Mouse (Mus musculus): ENCODE data around the gene Irf2. TPM values are rescaled to one million over a fixed set of nuclear protein-coding genes. Genes with fewer than 3 reads are reported as not detected.
A peak's percentile ranks its signal among the peaks of the same experiment; 100 is the strongest.

Irf2 gene
- total RNA-seq, 2 experiments from 2014 or later, result 25.2 to 44.4 TPM

DNA sequence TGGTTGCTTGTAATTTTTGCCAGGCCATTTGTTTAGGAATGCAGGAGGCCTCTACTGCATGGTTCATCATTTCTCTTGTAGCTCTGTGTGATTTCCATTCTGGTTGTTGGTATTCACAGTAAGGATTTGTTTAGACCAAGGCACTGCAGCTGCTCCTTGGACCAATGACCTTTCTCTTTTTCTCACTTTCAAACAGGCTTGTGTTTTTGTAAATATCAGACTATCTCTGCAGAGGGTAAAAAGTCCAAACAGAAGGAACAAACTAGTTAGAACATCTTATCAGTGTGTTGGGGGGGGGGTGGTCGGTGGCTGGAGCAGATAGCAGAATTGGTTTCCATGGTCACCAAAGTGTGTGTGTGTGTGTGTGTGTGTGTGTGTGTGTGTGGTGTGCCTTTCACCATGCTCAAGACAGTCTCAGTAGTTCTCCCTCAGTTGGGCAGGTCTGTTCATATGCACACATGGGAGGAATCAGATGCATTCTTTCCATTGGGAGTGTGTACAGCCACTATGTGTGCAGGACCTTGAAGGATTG, 61.7 kb downstream of the Irf2 start:
- DNase-seq, result no peak

DNA sequence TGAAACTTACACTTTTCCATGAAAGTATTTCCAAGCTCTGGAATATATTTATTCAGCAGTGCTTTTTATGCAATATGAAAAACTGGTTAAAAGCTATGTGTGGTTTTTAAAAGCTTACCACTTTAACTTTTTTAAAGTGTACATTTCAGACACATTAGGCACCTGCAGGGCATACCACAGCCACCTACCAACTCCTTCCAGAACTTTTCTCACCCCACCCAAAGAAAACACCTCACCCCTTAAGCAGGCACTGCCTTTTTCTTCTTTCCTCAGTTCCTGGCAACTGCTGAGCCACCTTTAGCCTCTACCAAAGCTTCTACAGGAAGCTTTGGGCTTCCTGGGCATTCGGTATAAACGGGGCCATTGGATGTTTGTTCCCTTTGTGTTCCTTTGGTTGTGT, 62.5 kb downstream of the Irf2 start:
- DNase-seq, result no peak

DNA sequence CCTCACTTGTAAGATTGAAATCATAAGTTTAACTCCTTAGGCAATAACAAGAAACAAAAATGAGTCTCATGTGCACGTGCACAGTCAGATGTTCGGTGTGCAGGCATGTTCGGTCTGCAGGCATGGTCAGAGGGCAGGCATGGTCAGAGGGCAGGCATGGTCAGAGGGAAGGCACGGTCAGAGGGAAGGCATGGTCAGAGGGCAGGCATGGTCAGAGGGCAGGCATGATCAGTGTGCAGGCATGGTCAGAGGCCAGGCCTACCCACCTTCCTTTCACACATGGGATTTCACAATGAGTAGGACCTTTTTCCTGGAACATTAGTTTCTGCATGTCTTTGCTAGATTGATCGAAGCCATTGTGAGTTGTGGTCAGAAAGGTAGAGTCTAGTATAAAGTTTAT, 65.2 kb downstream of the Irf2 start:
- no peak for DNase-seq

DNA sequence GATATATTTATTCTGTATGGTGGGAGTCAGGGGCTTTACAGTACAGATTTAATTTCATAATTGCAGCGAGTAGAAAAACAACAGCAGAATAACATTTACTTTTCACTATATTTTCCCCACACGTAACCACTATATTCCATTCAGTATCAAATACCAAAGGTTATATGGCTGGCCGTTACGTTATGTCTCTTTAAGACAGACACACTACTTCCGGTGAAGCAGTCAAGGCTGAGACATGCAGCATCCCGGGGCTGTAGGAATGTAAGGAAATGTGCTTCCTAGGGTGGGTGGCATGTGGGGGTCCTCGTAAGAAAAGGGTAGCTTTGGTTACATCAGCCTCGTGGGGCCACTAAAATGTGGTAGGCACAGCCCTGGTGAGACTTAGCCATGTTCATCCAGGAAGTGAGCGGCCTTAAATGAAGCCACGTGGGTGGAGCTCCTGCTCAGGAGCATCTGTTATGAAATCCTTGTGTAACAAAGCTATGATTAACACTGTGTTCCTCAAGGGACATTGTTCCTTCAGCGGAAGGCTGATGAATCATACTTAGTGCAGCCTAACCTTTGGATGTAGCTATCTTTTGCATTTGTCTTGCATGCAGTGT, 71.6 kb downstream of the Irf2 start:
- DNase-seq, result no peak

DNA sequence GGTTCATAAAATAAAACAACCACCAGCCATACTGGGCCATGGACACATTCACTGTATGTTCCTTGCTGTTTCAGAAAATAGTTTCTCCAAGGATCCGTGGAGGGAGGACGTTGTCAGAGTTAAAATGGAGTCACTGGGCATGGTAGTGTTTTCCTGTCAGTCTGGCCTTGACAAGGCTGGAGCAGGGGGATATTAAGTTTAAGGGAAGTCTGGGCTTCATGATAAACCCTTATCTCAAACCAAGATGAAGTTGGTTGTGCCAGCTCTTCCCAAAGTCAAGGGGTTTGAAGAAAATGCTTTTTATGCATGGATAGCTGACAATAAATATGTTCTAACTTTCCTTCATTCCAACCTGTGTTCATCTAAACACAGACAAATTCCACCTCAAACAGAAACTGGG, 72.4 kb downstream of the Irf2 start:
- no peak for DNase-seq

DNA sequence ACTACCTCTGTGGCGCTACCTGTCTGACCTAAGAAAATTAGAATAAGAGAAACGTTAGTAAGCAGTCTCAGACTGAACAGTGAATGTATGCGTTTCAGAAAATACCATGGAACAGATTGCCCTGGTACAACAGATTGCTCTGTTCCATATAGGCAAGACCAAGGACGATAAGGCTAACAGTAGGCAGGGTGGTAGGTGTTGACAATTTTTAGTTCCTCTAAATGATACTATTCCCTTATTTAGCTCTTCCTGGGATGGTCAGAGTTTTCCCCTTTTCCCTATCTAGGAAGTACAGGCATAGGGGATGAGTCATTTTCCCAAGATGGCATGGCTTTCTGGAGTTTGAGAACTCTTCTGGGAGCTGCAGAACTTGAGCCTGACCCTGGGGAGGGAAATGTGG, 73.4 kb downstream of the Irf2 start:
- DNase-seq, result no peak

DNA sequence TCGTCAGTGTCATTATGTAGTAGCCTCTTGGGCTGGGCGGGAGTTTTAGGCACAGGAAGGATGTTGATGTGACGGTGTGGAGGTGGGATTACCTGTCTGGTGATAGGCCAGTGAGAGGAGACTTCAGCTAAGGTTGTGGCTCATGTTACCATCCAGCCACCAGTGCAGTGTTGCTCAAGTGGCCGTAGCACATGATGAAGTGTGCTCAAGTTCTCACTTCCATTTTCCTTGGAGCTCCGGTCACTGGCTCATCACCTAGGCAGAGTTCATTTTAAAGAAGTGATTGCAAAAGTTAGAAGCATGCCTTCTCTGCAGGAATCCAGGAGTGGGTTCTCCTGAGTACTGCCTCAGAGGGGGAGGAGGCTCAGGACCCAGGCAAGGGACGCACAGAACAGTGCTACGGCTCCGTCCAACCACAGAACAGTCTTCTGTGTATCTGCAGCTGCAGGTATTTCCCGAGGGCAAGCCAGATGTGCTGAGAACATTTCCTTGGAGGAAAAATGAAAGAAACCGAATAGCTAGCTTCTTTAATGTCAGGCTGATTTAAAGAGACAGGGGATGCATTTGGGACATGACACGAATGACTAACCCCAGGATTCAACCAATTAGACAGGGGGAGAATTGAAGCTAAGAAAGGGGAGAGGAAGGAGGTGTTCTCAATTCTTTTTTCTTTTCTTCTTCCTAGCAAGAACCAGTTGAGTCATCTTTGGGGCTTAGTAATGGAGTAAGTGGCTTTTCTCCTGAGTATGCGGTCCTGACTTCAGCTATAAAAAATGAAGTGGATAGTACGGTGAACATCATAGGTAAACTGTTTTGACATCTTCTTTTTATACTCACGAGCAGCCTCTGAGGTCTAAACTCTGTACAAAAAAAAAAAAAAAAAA, 78.8 kb downstream of the Irf2 start:
- no peak for DNase-seq

DNA sequence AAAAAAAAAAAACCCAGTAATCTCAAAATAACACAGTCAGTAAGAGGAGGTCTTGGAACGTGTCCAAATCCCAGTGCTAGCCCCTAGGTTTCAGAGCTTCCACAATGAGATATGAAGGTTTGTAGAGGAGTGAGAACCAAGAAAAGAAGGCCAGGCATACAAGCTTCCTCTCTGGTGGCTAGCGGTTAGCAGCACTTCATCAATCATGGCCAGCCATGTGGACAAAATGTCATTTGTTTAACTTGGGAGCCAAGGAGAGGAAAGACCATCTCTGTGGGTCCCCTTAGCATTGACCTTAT, 79.4 kb downstream of the Irf2 start:
- DNase-seq, result no peak

DNA sequence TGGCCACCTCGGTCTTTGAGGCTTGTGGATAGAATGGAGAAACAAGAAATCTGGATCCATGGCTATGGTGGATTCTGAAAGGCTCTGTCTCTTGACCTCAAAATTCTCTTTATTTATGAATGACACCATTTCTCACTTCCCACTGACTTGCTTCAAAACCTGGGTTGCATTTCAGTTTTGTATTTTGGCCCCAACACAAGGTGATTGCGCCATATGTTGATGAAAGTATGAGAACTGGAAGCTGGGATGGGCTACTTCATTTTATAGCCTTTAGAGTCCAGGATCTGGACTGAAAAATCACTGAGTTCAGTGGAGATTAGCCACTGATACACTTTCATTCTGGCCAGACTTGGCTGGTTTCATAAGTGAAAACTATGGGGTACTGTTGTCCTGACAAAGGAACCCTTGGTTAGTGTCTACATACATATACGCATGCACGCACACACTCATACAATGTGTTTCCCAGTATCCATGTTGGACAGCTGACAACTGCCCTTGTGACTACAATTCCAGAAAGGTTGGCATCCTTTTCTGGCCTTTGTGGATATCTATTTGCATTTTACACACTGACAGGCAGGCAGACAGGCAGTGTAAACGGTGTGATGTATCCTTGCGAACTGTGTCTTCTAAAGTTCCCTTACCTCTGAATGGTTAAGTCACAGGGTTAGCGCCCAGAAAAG, 89.3 kb downstream of the Irf2 start:
- no peak for DNase-seq

DNA sequence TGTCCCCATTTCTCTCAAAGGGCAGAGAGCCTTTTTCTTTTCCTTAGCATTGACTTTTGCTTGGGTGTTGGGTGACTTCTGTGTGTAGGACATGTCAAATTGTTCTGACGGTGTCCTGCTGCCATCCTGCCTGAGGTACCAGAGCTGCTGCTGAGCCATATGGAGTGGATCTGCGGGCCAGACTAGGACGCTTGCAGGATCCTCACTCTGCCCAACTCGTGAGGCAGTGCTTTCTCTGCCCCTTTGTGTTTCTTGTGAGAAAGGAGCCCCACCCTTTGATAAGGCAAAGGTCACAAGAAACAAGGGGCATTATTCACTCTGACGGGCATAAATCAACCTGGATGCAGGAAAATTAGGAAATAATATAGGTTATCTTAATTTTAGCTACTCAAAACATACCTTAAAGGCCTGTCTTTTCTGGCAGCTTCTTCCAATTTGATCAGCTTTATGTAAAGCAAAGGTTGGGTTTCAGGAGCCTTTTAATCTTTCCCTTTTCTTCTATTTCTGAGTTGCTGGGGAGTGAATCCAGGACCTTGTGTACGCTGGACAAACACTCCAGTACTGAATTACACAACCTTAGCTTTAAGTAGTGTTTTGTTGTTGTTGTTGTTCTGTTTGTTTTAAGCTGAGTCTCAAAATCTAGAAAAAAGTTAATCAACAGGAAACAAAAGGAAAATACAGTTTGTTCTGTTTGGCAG, 90.0 kb downstream of the Irf2 start:
- DNase-seq, result no peak

DNA sequence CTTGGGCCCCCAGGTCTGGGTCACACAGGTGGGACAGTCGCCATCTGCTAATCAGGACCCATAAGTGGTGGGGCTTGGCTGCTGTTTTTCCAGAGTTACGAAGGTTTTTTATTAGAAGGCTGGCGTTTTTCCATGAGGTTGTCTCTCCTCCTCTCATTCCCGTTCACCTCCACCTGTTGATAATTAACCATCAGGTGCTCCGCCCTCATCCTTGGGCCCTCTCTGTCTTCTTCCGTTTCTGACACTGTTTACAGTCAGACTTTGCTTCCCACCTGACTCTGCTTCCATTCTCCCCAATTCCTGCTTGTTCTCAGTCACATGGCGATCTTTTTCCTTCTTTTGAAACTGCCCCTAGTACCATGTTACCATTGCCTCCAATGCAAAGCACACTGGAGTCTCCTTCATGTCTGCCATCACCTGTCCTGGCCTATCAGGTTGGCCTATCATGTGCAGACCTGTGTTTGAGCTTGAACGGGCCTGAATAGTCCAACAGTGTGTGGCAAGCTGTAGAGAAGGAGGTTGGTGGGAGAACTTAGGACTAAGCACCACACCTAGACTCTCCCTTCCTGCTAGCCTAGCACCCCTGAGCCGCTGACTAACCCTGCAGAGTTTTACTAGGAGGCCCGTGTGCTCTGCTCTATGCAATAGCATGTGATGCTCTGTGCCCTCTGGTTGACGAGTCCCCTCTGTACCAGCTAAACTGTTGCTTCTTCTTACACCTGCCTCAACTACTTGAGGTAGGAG, 90.8 kb downstream of the Irf2 start:
- no peak for DNase-seq

DNA sequence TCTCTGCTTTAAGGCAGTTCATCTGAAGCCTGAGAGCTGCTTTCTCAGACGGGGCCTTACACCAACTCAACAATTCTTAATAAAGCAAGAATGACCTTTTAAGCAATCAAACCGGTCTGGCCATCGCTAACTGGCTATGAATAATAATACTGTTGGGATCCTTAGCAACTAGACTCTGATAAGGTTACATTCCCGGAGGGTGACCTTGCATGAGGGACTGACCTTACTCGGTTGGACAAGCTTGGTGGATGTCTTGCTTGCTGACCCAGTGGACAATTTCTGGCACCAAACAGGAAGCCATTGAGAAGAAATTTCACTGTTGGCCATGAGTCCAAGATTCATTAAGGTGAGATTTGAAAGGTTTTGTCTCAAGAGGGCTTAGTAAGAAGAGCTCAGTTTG, 92.4 kb downstream of the Irf2 start:
- no peak for DNase-seq

DNA sequence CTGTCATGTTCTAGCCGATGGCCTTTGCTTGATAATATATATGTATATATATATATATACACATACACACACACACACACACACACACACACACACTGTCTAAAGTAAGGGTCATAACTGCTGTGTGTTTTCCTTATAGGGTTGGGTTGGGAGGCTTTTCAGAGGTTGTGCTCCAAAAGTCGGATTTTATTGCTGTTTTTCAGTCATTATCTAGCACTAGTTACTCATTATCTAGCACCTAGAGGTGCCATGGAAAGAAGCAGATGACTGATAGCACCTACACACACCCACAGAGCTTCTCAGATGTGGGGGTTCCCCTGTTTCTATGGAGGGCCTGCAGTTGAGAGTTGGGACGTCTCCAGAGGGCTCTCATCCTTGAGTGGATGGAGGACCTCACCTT, 92.9 kb downstream of the Irf2 start:
- no peak for DNase-seq

DNA sequence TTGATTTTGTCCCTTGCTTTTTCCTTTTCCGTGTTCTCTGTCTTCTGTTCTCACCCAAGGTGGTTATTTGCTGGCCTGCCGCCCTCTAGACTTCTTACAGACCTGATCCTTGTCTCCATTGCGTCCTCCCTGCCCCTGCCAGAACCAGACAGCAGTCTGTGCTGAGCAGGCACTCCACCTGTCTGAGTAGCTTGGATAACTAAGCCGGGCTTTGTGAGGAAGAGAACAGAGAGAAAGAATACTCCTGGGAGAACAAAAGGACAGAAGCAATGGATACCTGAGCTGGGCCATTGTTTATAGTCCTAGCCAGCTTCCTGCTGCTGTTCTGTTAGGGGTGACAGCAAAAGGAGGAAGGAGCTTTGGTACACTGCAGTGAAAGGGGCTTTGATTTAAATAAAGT, 94.2 kb downstream of the Irf2 start:
- DNase-seq, result no peak

DNA sequence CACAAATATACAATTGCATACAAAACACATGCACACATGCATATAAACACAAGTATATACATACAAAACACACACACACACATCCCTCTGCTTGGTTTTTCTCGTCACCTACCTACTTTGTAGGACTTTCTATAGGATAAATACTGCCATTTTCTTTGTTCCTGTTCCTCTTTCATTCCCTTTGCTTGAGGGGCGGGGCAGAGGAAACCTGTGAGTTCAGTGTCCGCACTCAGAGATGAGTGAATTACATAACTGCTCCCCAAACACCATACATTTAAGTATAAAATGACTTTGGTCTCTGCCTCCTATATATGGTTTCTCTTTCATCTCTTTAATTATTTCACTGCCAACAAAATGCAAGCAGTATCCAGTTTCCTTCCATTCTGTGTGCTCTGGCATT, 94.9 kb downstream of the Irf2 start:
- DNase-seq, result no peak

DNA sequence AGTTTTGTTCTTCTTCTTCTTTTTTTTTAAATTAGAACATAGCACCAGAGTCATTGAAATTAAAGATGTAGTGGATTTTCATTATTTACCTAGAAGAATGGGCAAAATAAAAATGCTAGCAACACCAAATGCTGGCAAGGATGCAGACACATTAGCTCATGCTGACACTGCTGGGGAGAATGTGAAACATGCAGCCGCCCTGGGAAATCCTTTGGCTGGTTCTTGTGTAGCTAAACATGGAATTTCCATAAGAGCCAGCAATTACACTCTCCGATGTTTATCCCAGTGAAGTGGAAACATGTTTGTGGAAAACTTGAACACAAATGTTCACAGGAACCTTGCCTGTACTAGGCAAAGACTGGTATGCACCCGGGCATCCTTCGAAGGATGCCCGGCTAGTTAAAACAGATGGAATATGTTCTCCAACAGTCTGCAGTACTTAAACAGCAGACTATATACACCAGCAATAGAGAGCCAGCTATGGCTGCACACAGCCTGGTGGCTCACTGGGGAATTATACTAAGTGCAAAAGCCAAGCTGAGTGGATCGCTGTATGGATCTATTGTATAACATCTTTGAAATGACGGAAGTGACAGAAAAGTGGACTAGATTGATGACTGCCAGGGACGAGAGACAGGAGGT, 96.6 kb downstream of the Irf2 start:
- no peak for DNase-seq

DNA sequence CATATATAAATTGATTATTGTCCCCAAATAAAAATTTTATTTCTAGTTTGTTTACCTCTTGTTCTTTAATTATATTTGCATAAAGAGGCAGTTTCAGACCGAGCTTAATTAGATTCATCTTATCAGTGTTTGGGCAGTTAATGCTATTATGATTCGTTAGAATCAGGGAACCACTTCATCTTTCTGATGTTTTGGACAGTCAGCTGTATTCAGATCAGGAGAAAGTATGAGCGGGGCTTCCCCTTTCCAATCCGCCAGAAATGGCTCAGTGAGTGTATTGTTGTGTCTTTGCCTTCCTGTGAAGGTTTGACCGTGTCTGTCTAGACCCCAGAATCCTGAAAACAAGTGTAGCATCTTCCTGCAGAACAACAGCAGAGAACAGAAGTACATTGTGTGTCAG, 97.4 kb downstream of the Irf2 start:
- no peak for DNase-seq

DNA sequence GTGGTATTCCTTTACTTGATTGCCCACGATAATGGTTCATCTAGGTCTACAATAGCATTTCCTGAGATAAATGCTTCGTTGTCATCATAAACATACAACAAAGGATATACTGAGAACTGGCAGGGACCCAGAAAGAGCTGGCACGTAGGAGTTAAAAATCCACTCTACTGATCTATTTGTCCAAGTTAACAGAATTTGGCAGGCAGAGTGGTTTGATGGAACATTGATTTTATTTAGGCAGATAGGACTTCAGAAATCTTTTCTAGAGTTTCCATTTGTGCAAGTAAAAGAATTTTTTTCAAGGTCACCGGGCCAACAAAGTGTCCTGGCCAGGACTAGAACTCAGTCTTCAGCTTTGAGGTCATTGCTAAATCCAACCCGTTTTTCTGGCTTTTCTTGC, 98.5 kb downstream of the Irf2 start:
- no peak for DNase-seq

DNA sequence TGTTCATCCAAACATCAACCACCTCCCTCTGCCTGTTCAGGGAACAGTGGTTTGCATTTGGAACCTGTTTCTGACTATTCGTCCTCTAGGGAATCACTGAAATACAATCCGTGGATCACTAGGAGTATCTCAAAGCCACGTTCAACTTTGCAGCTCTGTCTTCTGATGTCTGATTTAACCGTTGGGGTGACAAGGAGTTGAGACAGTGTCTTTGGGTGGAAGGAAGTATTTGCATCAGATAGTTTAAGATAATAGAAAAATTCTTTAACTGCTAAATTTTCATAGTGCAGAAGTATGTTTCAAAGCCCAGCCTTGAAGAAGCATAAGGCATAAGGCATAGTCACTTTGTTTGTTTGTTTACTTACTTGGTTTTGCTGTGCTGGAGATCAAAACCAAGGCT, 100.9 kb downstream of the Irf2 start:
- no peak for DNase-seq

DNA sequence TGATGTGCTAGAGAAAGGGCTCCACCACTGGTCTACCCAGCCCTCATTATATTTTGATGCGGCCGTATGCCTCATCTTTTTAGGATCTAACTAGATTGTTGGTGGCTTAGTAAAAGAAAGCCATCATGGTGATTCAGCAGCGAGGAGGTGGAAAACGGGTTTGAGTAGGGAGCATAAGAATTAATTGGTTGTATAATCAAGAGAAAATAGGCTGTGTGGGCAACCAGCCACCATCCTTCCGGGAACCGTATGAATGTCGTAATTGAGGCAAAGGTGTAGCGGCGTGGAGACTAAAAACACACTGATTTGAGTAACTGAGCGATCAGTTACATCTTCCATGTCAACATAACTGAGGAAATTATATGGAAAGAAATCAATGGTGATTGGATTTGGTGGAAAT, 101.3 kb downstream of the Irf2 start:
- no peak for DNase-seq

DNA sequence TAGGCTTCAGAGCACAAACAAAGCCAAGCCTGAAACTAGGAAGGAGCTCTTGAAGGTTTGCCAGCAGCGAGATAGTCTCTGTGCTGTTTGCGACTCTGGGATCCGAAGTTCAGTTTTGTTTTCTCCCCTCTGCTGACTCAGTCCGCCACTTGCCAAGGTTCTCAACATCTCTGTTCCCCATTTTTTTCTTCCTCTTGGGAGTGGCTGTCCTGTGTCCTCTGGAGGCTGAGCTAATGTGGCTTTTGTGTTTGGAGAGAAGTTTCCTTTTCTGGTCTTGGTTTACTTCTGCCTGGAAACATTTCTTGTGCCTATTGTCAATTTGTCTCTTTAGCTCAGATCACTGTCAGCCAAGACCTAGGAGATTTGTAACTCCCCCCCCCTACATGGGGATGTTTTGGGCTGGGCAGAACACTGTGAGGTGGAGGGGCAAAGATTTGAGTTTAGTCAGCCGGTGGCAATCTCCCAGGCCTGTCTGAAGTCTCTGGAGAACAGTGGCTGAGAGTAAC, 103.2 kb downstream of the Irf2 start:
- DNase-seq, result peak; percentile 41

Data from gastrocnemius, postnatal 10 days (tissue).